Mouse (Mus musculus): ENCODE measurements around the gene Kcnq1.

The Kcnq1 gene

GRCm38 (mm10) chr7:143364969-143365839 is 259.0 kb downstream of the Kcnq1 start:
- DNase-seq (ENCODE audit: low spot score in 2 of 2) = no peak

GRCm38 (mm10) chr7:143367366-143368266 is 261.5 kb downstream of the Kcnq1 start:
- no peak for DNase-seq (ENCODE audit: low spot score in 2 of 2)

GRCm38 (mm10) chr7:143368267-143368643 is 262.1 kb downstream of the Kcnq1 start:
- no peak for DNase-seq (ENCODE audit: low spot score in 2 of 2)

GRCm38 (mm10) chr7:143371336-143371735 is 265.2 kb downstream of the Kcnq1 start:
- no peak for DNase-seq (ENCODE audit: low spot score in 2 of 2)

- DNase-seq (ENCODE audit: low spot score in 2 of 2) = no peak
Observed at GRCm38 (mm10) chr7:143373265-143373664, 267.1 kb downstream of the Kcnq1 start.

- no peak for DNase-seq (ENCODE audit: low spot score in 2 of 2)
Observed at GRCm38 (mm10) chr7:143375945-143376344, 269.8 kb downstream of the Kcnq1 start.

- DNase-seq (ENCODE audit: low spot score in 2 of 2) = no peak
Observed at GRCm38 (mm10) chr7:143380466-143381073, 274.4 kb downstream of the Kcnq1 start.

- DNase-seq (ENCODE audit: low spot score in 2 of 2) = no peak
Observed at GRCm38 (mm10) chr7:143386632-143387031, 280.5 kb downstream of the Kcnq1 start.

- DNase-seq (ENCODE audit: low spot score in 2 of 2) = no peak
Observed at GRCm38 (mm10) chr7:143388783-143389695, 282.9 kb downstream of the Kcnq1 start.

- no peak for DNase-seq (ENCODE audit: low spot score in 2 of 2)
Observed at GRCm38 (mm10) chr7:143389860-143390259, 283.7 kb downstream of the Kcnq1 start.

- DNase-seq (ENCODE audit: low spot score in 2 of 2) = no peak
Observed at GRCm38 (mm10) chr7:143390277-143390948, 284.3 kb downstream of the Kcnq1 start.

GRCm38 (mm10) chr7:143395113-143395563 is 289.0 kb downstream of the Kcnq1 start:
- no peak for DNase-seq (ENCODE audit: low spot score in 2 of 2)

GRCm38 (mm10) chr7:143399756-143400155 is 293.6 kb downstream of the Kcnq1 start:
- DNase-seq (ENCODE audit: low spot score in 2 of 2) = no peak

GRCm38 (mm10) chr7:143400599-143400998 is 294.4 kb downstream of the Kcnq1 start:
- DNase-seq (ENCODE audit: low spot score in 2 of 2) = no peak

- DNase-seq (ENCODE audit: low spot score in 2 of 2) = no peak
Observed at GRCm38 (mm10) chr7:143401429-143402016, 295.4 kb downstream of the Kcnq1 start.

- no peak for DNase-seq (ENCODE audit: low spot score in 2 of 2)
Observed at GRCm38 (mm10) chr7:143404296-143404695, 298.1 kb downstream of the Kcnq1 start.

- no peak for DNase-seq (ENCODE audit: low spot score in 2 of 2)
Observed at GRCm38 (mm10) chr7:143407931-143408501, 301.9 kb downstream of the Kcnq1 start.

GRCm38 (mm10) chr7:143408615-143409021 is 302.5 kb downstream of the Kcnq1 start:
- no peak for DNase-seq (ENCODE audit: low spot score in 2 of 2)

- DNase-seq (ENCODE audit: low spot score in 2 of 2) = no peak
Observed at GRCm38 (mm10) chr7:143412606-143413005, 306.4 kb downstream of the Kcnq1 start.

- no peak for DNase-seq (ENCODE audit: low spot score in 2 of 2)
Observed at GRCm38 (mm10) chr7:143415070-143415469, 308.9 kb downstream of the Kcnq1 start.

Data from frontal cortex, postnatal 10 days (tissue).